Mouse (Mus musculus) neutrophil, adult 5-6 weeks (primary cell): ENCODE data around the gene Brip1. TPM values are rescaled to one million over a fixed set of nuclear protein-coding genes. Genes with fewer than 3 reads are reported as not detected.
"Not testable (repeated sequence)": the region's sequence is repeated elsewhere in the genome, so short reads cannot be mapped to it uniquely, and the experiment has no call there.

Source experiments
- ATAC-seq: fragments of 151-379, 151-347 bp; 2 replicates; pipeline ENCODE4 v1.8.0; 2017; ENCODE audit warnings: mild to moderate bottlenecking, moderate TSS enrichment; ENCODE audit not compliant: insufficient number of reproducible peaks, poor library complexity, low FRiP score, severe bottlenecking; ENCODE audit errors: extremely low read depth
- total RNA-seq: library from RNA; stranded (forward); fragments of 200-1000 nt; gene quantifications from 2 replicates; pipeline ENCODE4 v1.2.3, GENCODE M21; 2017

Brip1 gene
- total RNA-seq, result 0.49 and 1.6 TPM in 2 replicates

GRCm38 (mm10) chr11:86201037-86201786, at the start of gene Brip1:
Gene Brip1, minus strand, starts transcription at chr11:86201193.
- ATAC-seq, result peak; percentile 99

GRCm38 (mm10) chr11:86232446-86232845, 31.5 kb upstream of the Brip1 start:
- no peak for ATAC-seq

GRCm38 (mm10) chr11:86231781-86232350, 30.9 kb upstream of the Brip1 start:
- ATAC-seq, result 0 out of 2 replicates have a peak, but pooled peaks have one; percentile 19

- ATAC-seq, result peak; percentile 36; the same call in 1 of the 2 replicates
These were observed 25.7 kb upstream of the Brip1 start for GRCm38 (mm10) chr11:86226646-86227180.

GRCm38 (mm10) chr11:86225761-86226160, 24.8 kb upstream of the Brip1 start:
- no peak for ATAC-seq

- no peak for ATAC-seq
These were observed 10.8 kb upstream of the Brip1 start for GRCm38 (mm10) chr11:86211803-86212202.

GRCm38 (mm10) chr11:86209123-86209522, 8.1 kb upstream of the Brip1 start:
- no peak for ATAC-seq

GRCm38 (mm10) chr11:86205876-86206275, 4.9 kb upstream of the Brip1 start:
- ATAC-seq, result no peak

GRCm38 (mm10) chr11:86205031-86205430, 4.0 kb upstream of the Brip1 start:
- no peak for ATAC-seq

GRCm38 (mm10) chr11:86201901-86202675, 1.1 kb upstream of the Brip1 start:
- ATAC-seq, result no peak

GRCm38 (mm10) chr11:86200460-86201021, 452 bp downstream of the Brip1 start:
- no peak for ATAC-seq

GRCm38 (mm10) chr11:86199733-86200132, 1.3 kb downstream of the Brip1 start:
- no peak for ATAC-seq

- ATAC-seq, result not testable (repeated sequence)
These were observed 15.8 kb downstream of the Brip1 start for GRCm38 (mm10) chr11:86185224-86185623.

- no peak for ATAC-seq
These were observed 25.2 kb downstream of the Brip1 start for GRCm38 (mm10) chr11:86175833-86176232.

GRCm38 (mm10) chr11:86174173-86174572, 26.8 kb downstream of the Brip1 start:
- ATAC-seq, result 0 out of 2 replicates have a peak, but pooled peaks have one; percentile 46

GRCm38 (mm10) chr11:86170743-86171142, 30.2 kb downstream of the Brip1 start:
- ATAC-seq, result no peak

- no peak for ATAC-seq
These were observed 40.7 kb downstream of the Brip1 start for GRCm38 (mm10) chr11:86160251-86160650.

- ATAC-seq, result no peak
These were observed 42.0 kb downstream of the Brip1 start for GRCm38 (mm10) chr11:86158950-86159349.

GRCm38 (mm10) chr11:86155638-86156037, 45.4 kb downstream of the Brip1 start:
- ATAC-seq, result no peak
